Mouse (Mus musculus): ENCODE measurements around the gene Mc1r. TPM values are rescaled to one million over a fixed set of nuclear protein-coding genes. Genes with fewer than 3 reads are reported as not detected.

Mc1r gene
- polyA plus RNA-seq, 1 experiment from 2014 or later, result not detected

DNA sequence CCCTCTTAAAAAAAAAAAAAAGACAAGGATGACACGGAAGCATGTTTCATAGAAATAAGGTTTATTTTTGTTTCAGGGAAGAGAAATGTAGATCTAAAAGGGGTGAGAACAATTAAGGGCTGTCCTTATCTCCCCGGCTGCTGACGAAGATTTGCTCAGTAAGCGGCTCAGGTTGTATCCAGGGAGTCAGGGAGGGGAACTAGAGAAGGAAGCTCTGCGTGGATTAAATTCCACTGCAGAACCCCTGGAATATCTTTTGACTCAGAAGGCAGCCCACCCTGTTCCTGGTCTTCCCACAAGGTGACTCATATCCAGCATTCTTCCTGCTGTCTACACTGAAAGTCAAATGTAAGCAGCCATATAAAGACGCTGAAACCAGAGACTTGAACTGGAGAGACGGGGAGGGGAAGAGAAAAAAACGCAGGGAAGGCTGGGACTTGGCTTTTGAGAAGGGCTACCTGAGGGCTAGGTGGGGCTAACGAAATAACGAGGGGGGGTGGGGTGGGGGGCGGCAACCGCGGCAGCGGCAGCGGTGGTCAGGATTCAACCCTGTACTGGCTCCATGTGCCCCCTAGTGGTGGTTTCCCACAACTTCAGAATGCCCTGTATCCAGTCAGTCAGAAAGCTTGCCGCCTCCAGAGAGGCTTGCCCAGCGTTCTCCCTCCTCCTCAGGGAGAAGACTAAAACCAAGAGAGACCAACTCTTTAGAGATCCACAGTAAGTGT, 15.3 kb downstream of the Mc1r start:
- TF ChIP-seq CTCF (IDR thresholded peaks at IDR 0.05; ENCODE audit: low read depth) (peak; percentile 77), EP300 (IDR thresholded peaks at IDR 0.05; ENCODE audit: low read depth) (no peak)
- 0 out of 2 replicates have a peak overlapping the region, but pooled peaks have one; percentile 15 for H3K4me3 ChIP-seq (ENCODE audit: low read depth, low read length)
- DNase-seq (peak; percentile 78), ATAC-seq (peak; percentile 63; the same call in 1 of the 2 replicates)
- no peak overlapping the region for H3K27ac ChIP-seq (ENCODE audit: low read depth)
- H3K4me1 ChIP-seq (ENCODE audit: insufficient read depth), result no peaks in the 10 kb centered on the region
- WGBS (ENCODE audit: insufficient replicate concordance), result 9% methylated on average over 17 of the region's 17 CpGs
- no peaks in the 10 kb centered on the region for H3K27me3 ChIP-seq (ENCODE audit: insufficient read depth, low read length)
- no peak overlapping the region for H3K9ac ChIP-seq (replicated peaks)
- H3K9me3 ChIP-seq (ENCODE audit: low read length), result peaks cover 11% of the 10 kb centered on the region
- H3K4me2 ChIP-seq (ENCODE audit: low read depth, low read length), result peak overlapping the region; percentile 65
- H3K36me3 ChIP-seq (replicated peaks; ENCODE audit: insufficient read depth, low read length), result no peaks in the 10 kb centered on the region

DNA sequence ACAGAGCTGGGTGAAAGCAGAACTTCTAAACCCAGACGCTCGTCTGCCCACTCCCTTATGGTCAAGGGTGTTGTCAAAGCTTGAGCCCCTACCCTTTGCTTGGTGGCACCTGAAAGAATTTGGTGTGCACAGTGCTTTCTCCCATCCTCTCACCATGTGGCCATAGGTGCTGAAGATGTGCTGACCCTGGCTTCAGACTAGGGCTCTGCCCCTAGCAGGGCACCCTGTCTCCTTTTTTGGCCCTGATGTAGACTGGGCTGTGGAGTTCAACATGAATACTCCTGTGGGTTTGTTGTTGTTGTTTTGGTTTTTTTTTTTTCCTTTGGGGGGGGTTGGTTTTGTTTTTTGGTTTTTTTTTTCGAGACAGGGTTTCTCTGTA, 15.9 kb downstream of the Mc1r start:
- Histone ChIP-seq H3K27ac (ENCODE audit: low read depth) (no peak overlapping the region), H3K9ac (replicated peaks) (no peak overlapping the region), H3K27me3 (ENCODE audit: insufficient read depth, low read length) (no peaks in the 10 kb centered on the region), H3K36me3 (replicated peaks; ENCODE audit: insufficient read depth, low read length) (no peaks in the 10 kb centered on the region), H3K4me1 (ENCODE audit: insufficient read depth) (no peaks in the 10 kb centered on the region), H3K4me2 (ENCODE audit: low read depth, low read length) (peak overlapping the region; percentile 65; the same call in 1 of the 2 replicates), H3K4me3 (ENCODE audit: low read depth, low read length) (no peak overlapping the region), H3K9me3 (ENCODE audit: low read length) (peaks cover 16% of the 10 kb centered on the region)
- DNase-seq, result no peak
- TF ChIP-seq CTCF (IDR thresholded peaks at IDR 0.05; ENCODE audit: low read depth) (no peak), EP300 (IDR thresholded peaks at IDR 0.05; ENCODE audit: low read depth) (no peak)
- 11% methylated on average over 3 of the region's 3 CpGs for WGBS (ENCODE audit: insufficient replicate concordance)
- ATAC-seq, result no peak

GRCm38 (mm10) chr8:123423441-123423840, 16.5 kb downstream of the Mc1r start, which contains the start of gene Def8:
TSS of gene Def8 (plus strand) at chr8:123423527.
- ATAC-seq, result no peak
- Histone ChIP-seq H3K9me3 (ENCODE audit: low read length) (peaks cover 23% of the 10 kb centered on the region), H3K36me3 (replicated peaks; ENCODE audit: insufficient read depth, low read length) (no peaks in the 10 kb centered on the region), H3K4me1 (ENCODE audit: insufficient read depth) (no peaks in the 10 kb centered on the region), H3K27ac (ENCODE audit: low read depth) (no peak within 1 kb of the TSS), H3K4me2 (ENCODE audit: low read depth, low read length) (peak within 1 kb of the TSS; percentile 65), H3K4me3 (ENCODE audit: low read depth, low read length) (0 out of 2 replicates have a peak within 1 kb of the TSS, but pooled peaks have one; percentile 15), H3K9ac (replicated peaks) (no peak within 1 kb of the TSS), H3K27me3 (ENCODE audit: insufficient read depth, low read length) (no peaks in the 10 kb centered on the region)
- no peak for DNase-seq
- WGBS (ENCODE audit: insufficient replicate concordance), result 59% methylated on average over 7 of the region's 7 CpGs
- TF ChIP-seq EP300 (IDR thresholded peaks at IDR 0.05; ENCODE audit: low read depth) (no peak), CTCF (IDR thresholded peaks at IDR 0.05; ENCODE audit: low read depth) (no peak)

DNA sequence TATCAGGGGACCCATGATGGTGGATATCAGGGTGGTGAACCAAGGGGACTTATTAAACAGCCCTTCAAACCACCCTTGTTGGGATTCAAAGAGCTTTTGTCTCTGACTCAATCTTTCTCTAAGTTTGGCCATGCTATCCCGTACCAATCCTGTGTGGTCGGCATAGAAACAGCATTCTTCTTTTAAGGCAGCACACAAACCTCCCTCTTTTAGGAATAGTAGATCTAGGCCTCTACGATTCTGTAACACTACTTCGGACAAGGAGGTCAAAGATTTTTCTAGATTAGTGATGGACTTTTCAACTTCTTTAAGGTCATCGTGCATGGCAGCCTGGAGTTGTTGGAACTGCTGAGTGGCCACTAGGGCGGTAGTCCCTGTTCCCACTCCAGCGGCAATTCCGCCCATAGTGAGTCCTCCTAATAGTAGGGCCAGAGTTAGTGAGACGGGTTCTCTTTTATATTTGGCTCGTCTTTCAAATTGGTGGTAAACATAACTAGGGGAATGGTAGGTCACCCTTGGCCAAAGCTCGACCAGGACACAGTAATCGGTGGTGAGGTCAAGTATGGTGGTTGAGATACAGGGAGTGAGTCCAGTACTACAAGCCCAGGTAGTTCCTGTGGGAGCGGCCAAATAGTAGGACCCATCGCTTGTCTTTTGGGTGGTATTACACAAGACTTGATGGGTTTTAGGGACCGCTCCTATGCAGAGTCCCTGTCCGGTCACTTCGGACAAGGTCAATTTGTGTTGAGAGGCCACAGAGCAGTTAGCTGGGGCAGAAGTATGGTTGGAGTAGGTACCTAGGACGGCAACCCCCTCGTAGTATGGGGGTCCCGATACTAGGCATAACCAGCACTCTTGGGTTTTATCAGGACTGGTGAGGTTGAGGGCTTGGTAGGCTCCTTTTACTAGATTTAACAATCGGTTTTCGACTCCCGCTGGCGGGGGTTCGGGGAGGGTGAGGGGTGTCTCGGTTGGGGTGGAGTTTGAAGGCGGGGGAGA, 19.9 kb downstream of the Mc1r start:
- Histone ChIP-seq H3K27me3 (ENCODE audit: insufficient read depth, low read length) (no peaks in the 10 kb centered on the region), H3K4me1 (ENCODE audit: insufficient read depth) (no peaks in the 10 kb centered on the region), H3K9me3 (ENCODE audit: low read length) (peaks cover 32% of the 10 kb centered on the region), H3K4me3 (ENCODE audit: low read depth, low read length) (no peak overlapping the region), H3K36me3 (replicated peaks; ENCODE audit: insufficient read depth, low read length) (no peaks in the 10 kb centered on the region), H3K4me2 (ENCODE audit: low read depth, low read length) (no peak overlapping the region), H3K9ac (replicated peaks) (no peak overlapping the region), H3K27ac (ENCODE audit: low read depth) (no peak overlapping the region)
- 92% methylated on average over 27 of the region's 27 CpGs for WGBS (ENCODE audit: insufficient replicate concordance)
- ATAC-seq (no peak), DNase-seq (no peak)
- TF ChIP-seq EP300 (IDR thresholded peaks at IDR 0.05; ENCODE audit: low read depth) (no peak), CTCF (IDR thresholded peaks at IDR 0.05; ENCODE audit: low read depth) (no peak)

GRCm38 (mm10) chr8:123427639-123428275, 20.9 kb downstream of the Mc1r start:
- no peaks in the 10 kb centered on the region for H3K4me1 ChIP-seq (ENCODE audit: insufficient read depth)
- no peak overlapping the region for H3K4me2 ChIP-seq (ENCODE audit: low read depth, low read length)
- DNase-seq (no peak), ATAC-seq (no peak)
- H3K27me3 ChIP-seq (ENCODE audit: insufficient read depth, low read length), result no peaks in the 10 kb centered on the region
- no peaks in the 10 kb centered on the region for H3K36me3 ChIP-seq (replicated peaks; ENCODE audit: insufficient read depth, low read length)
- no peak overlapping the region for H3K27ac ChIP-seq (ENCODE audit: low read depth)
- 94% methylated on average over 24 of the region's 24 CpGs for WGBS (ENCODE audit: insufficient replicate concordance)
- H3K9ac ChIP-seq (replicated peaks), result no peak overlapping the region
- no peak overlapping the region for H3K4me3 ChIP-seq (ENCODE audit: low read depth, low read length)
- TF ChIP-seq EP300 (IDR thresholded peaks at IDR 0.05; ENCODE audit: low read depth), result no peak
- TF ChIP-seq CTCF (IDR thresholded peaks at IDR 0.05; ENCODE audit: low read depth), result no peak
- peaks cover 37% of the 10 kb centered on the region for H3K9me3 ChIP-seq (ENCODE audit: low read length)
